Mouse (Mus musculus) lung, adult 2 months (tissue): ENCODE data around the gene Mepe. TPM values are rescaled to one million over a fixed set of nuclear protein-coding genes. Genes with fewer than 3 reads are reported as not detected.

Experiments used
- DNase-seq: peaks from one replicate; pipeline ENCODE4 v3.0.0; 2022
- H3K4me1 ChIP-seq: fragments of 200-500 bp; 2 replicates; pipeline ENCODE4 v1.6.1; 2011; ENCODE audit warnings: low read length; ENCODE audit not compliant: control insufficient read depth, insufficient read depth
- H3K4me3 ChIP-seq: fragments of 200-500 bp; replicated peaks from 2 replicates; pipeline ENCODE3; 2011; ENCODE audit warnings: low read depth, mild to moderate bottlenecking, control low read depth, low read length; ENCODE audit errors: extremely low read depth
- CTCF ChIP-seq: fragments of 200-500 bp; IDR thresholded peaks from 2 replicates; pipeline ENCODE4 v1.5.1; 2011; ENCODE audit warnings: mild to moderate bottlenecking, low read length, control low read depth; ENCODE audit not compliant: insufficient read depth
- POLR2A ChIP-seq: fragments of 200-500 bp; IDR thresholded peaks from 2 replicates; pipeline ENCODE4 v1.6.1; 2011; ENCODE audit warnings: low read depth, mild to moderate bottlenecking, control low read depth, low read length, borderline replicate concordance; ENCODE audit errors: extremely low read depth
- WGBS: fragments of 180-500 bp; shearing (Covaris S2); methylation state at CpG from one replicate; pipeline ENCODE4 v1.1.7; 2018; 5-methylcytosine and 5-hydroxymethylcytosine counted together
- polyA plus RNA-seq: library from polyadenylated mRNA; depleted of rRNA; stranded (reverse); fragments of >200 nt; gene quantifications from 2 replicates; pipeline ENCODE4 v1.2.3, GENCODE M21; 2012; rRNA removed

Gene Mepe
- polyA plus RNA-seq, 1 experiment = not detected

GRCm38 (mm10) chr5:104375132-104375531 lies 50.0 kb downstream of the Mepe start:
- no peak for TF ChIP-seq CTCF
- no peak for TF ChIP-seq POLR2A
- DNase-seq = no peak
- WGBS = 68% methylated on average over 2 of the region's 2 CpGs
- Histone ChIP-seq H3K4me1 (peaks cover 5% of the 10 kb centered on the region; the same call in 1 of the 2 replicates), H3K4me3 (no peak overlapping the region)

DNA sequence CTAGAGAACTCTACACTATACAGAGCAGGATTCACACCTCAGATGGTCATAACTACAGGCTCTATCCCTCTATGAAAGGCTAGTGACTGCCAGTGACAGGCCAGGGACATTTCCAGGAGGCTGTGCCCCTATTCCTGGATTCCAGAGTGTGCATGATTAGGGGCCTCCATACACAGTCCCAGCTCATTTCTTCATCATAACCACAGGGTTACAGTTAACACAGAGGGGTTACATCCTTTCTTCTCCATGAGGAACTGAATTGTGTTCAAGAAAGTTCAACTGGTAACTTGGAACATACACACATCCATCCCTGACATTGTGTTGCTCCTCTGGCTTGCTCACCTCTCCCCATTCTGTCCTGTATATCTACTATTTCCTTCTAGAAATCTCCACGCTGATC lies 51.8 kb downstream of the Mepe start:
- H3K4me3 ChIP-seq = no peak overlapping the region
- H3K4me1 ChIP-seq = peaks cover 5% of the 10 kb centered on the region; the same call in 1 of the 2 replicates
- 90% methylated on average over 1 of the region's 1 CpGs for WGBS
- no peak for DNase-seq
- no peak for TF ChIP-seq CTCF
- TF ChIP-seq POLR2A = no peak

DNA sequence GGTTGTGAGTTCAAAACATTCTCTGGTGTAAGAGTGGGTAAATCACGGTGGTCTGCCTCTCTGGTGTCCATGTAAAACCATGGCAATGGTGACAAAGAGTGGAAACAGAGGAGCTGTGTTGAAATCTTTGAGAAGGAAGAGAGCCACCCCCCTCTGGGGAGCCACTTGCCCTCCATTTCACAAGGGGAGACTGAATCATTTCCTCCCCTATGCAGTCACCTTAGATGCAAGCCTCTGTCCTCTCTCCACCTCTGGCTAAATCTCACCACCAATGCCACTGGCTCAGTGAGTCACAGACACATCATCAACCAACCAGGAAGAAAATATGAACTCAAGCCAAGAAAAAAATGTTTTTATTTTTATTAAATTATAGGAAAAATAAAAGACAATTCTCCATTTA lies 55.4 kb downstream of the Mepe start:
- TF ChIP-seq CTCF = no peak
- TF ChIP-seq POLR2A = no peak
- Histone ChIP-seq H3K4me3 (no peak overlapping the region), H3K4me1 (no peaks in the 10 kb centered on the region)
- no peak for DNase-seq
- WGBS = 81% methylated on average over 1 of the region's 1 CpGs

DNA sequence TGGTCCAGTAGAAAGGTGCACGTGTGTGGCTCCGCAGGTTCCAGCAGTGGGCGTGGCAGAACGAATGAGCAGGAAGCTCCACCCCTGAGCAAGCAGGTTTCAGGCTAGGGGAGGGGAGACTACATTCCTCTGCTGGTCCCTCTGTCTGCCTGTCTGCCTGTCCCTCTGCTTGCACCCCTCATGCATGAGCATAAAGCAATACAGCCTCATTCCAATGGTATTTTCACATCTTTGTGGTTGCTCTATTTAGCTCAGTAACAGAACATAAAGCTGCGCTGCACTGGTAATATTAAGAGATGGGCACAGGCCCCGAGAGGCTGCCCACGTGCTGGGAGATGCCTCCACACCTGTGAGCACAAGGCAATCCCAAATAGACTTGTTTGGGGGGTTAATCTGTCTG lies 56.5 kb downstream of the Mepe start:
- WGBS = 69% methylated on average over 5 of the region's 7 CpGs
- H3K4me3 ChIP-seq = no peak overlapping the region
- TF ChIP-seq POLR2A = no peak
- no peak for TF ChIP-seq CTCF
- H3K4me1 ChIP-seq = no peaks in the 10 kb centered on the region
- DNase-seq = no peak

DNA sequence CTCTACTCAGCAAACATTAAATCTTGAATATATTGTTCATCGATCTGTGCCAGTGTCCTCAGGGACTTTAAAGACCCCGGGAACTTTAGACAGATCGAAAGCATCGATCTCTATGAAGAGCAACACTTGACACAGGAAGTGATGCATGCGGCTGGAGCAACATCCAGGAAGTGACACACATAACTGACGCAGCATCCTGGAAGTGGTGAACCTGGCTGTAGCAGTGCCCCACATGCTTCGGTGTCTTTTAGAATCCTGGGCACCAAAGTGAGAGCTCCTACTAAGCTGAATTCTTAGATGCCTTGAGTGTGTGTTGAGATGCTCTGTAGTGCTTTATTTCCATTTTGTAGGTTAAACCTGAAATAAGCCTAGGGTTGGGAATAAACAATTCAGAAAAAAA lies 59.4 kb downstream of the Mepe start:
- TF ChIP-seq CTCF = no peak
- no peaks in the 10 kb centered on the region; the same call in 1 of the 2 replicates for H3K4me1 ChIP-seq
- H3K4me3 ChIP-seq = no peak overlapping the region
- no peak for DNase-seq
- WGBS = 74% methylated on average over 7 of the region's 7 CpGs

DNA sequence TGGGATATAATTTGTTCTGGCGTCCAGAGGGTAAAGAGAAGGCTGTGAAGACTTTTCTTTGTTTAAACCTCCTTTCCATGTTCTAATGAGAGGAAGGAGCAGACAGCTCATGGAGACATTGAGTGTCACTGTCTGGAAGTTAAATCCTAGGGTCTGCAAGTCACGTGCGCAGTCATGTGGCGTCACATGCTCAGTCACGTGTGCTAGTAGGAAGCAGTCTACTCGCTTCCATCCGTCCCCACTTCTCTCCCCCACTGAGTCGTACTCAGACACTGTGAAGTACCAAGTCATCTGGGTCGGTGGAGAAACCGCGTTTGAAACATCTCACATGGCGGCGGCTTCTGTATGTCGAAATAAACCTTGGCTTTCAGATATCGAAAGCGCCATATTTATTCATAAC lies 60.4 kb downstream of the Mepe start:
- WGBS = 93% methylated on average over 16 of the region's 16 CpGs
- no peak overlapping the region for H3K4me3 ChIP-seq
- no peaks in the 10 kb centered on the region; the same call in 1 of the 2 replicates for H3K4me1 ChIP-seq
- TF ChIP-seq POLR2A = no peak
- TF ChIP-seq CTCF = no peak
- DNase-seq = no peak

- Histone ChIP-seq H3K4me3 (no peak overlapping the region), H3K4me1 (no peaks in the 10 kb centered on the region; the same call in 1 of the 2 replicates)
- TF ChIP-seq POLR2A = no peak
- no peak for DNase-seq
- 38% methylated on average over 5 of the region's 5 CpGs for WGBS
These were observed 61.8 kb downstream of the Mepe start for GRCm38 (mm10) chr5:104386908-104387307.

Other genes with a start within 250 kb of the Mepe start
- gene Gm17660, start 247.7 kb upstream of the Mepe start, polyA plus RNA-seq = not detected in 2 replicates
- 214 and 298 TPM in 2 replicates for gene Sparcl1, start 211.6 kb upstream of the Mepe start, polyA plus RNA-seq
- gene Dspp, start 154.6 kb upstream of the Mepe start, polyA plus RNA-seq = not detected in 2 replicates
- not detected in 2 replicates for gene Dmp1, start 122.7 kb upstream of the Mepe start, polyA plus RNA-seq
- not detected in 2 replicates for gene Ibsp, start 26.2 kb upstream of the Mepe start, polyA plus RNA-seq
- gene Spp1, start 109.8 kb downstream of the Mepe start, polyA plus RNA-seq = 54.9 and 134 TPM in 2 replicates
- gene Pkd2, start 134.1 kb downstream of the Mepe start, polyA plus RNA-seq = 38.8 and 48.5 TPM in 2 replicates
- 1.1 and 1.6 TPM in 2 replicates for gene BC005561, start 183.0 kb downstream of the Mepe start, polyA plus RNA-seq